Mouse (Mus musculus) heart, postnatal 10 days (tissue): ENCODE measurements at regions not wholly inside any gene's neighbourhood (a gene's known extent, or its start where the extent isn't known, plus 50 kb on each side); places are given as distances from the start of the nearest gene placed in this dataset.

ENCODE experiments used
- DNase-seq, 2 experiments: peaks; one replicate each; pipeline ENCODE4 v3.0.0; 2021
- intact Hi-C: fragments of 180-260 bp; cut with DNase I; formaldehyde crosslinking; loops from one replicate; pipeline ENCODE4 v1.15.1; 2025
- microRNA-seq, 2 experiments: library from miRNA; unstranded; fragments of <30 nt; microRNA quantifications; one replicate each; pipeline ENCODE4 v1.2.0; 2022

DNA sequence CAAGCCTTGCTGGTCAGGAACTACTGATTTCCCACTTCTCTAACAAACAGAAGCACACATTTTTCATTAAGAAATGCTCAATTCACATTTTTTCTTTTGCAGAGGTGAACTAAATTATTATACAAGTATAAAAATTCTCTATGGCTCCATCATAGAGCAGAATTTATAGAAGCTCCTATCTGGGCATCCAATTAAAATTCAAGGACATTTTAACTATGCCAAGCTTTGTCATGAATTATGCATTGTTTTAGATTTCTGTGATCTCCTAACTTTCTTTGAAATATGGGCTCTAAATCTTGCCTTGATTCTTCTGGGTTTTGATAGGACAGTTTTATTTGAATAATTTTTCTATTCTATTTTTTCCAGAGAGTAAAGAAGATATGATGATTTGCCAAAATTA, 163.1 kb upstream of the Pex5l start:
- DNase-seq, result no peak
- intact Hi-C loops, result loop anchor here (5.0 kb wide), 1 partner anchor 326 kb away; no protein-coding TSS in a partner anchor

- DNase-seq, result no peak
- intact Hi-C loops, result loop anchor here (5.0 kb wide), 1 partner anchor 327 kb away; no protein-coding TSS in a partner anchor
Measured at GRCm38 (mm10) chr3:33305756-33306155, 162.7 kb upstream of the Pex5l start.

DNA sequence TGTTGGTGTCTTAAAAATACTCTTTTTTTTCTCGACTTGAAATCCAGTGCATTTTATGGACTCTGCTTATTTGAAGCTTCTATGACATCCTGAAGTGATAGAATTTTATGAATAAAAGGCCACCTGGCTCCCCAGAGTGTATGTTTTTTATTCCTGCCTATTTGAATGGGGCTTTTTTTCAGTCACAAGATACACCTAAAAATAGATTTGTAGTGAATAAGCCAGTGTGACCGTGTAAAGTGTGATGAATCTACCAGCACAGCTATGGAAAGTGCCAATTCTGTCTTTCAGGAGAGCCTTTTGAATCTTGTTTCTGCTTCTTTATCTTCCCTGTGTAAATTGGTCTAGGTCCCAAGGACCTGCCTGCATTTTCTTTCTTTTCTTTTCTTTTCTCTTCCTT, 119.8 kb upstream of the Pex5l start:
- no peak for DNase-seq
- intact Hi-C loops, result no loop called here

DNA sequence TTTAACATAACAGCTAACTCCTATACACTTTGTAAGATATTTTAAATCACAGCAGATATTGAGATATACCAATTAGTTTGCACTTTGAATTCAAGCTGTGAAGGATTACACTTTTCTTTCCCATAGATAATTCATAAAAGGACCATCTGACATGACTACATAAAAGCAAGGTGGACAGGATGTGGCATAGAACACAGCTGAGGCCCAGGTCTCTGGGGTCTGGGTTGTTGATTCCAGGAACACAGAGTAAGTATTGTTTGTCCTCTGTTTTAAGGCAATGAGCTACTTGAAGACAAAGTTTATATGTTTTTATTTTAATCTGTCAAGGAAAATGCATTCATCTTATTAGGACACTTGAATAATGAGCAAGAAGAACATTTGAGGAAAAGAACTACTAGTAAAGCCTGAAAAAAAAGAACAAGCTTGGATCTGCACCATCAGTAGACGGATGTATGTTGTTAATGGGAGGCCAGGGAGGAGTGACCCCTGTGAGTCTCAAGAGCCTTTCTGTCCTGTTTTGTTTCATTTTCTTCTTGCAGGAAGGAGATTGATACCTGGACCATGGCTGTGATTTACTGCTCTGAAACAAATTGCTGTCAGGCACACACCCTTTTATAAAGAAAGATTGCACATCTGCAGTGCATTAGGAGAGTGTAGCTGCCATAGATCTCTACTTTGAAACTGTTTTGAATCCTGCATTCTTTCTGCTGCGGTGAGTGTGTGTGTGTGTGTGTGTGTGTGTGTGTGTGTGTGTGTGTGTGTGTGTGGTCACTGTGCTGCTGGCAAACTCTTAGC, 76.4 kb upstream of the Pex5l start:
- DNase-seq, result no peak
- intact Hi-C loops, result no loop called here

- intact Hi-C loops, result no loop called here
- no peak for DNase-seq
Measured at GRCm38 (mm10) chr3:33218291-33218690, 75.2 kb upstream of the Pex5l start.

- no peak for DNase-seq
Measured at GRCm38 (mm10) chr3:33217360-33218034, 74.5 kb upstream of the Pex5l start.

GRCm38 (mm10) chr3:33211224-33211817, 68.3 kb upstream of the Pex5l start:
- intact Hi-C loops, result no loop called here
- no peak for DNase-seq

More at GRCm38 (mm10) chr3:33217360-33218034, 74.5 kb upstream of the Pex5l start:
- intact Hi-C loops, result no loop called here

Small RNA genes lying in the stretch of these regions (microRNA-seq; reads per million reads assigned to microRNA genes)
- 0 reads per million in 2 experiments for gene Gm27974
